Mouse (Mus musculus): ENCODE results near the gene Pkd1l2. TPM values are rescaled to one million over a fixed set of nuclear protein-coding genes. Genes with fewer than 3 reads are reported as not detected.

The Pkd1l2 gene
- 0.18 TPM in 1 of 2 replicates, not detected in the other for polyA plus RNA-seq (2014; fragmentation: Nextera tagmentation; extraction: Ambion mirVana)

DNA sequence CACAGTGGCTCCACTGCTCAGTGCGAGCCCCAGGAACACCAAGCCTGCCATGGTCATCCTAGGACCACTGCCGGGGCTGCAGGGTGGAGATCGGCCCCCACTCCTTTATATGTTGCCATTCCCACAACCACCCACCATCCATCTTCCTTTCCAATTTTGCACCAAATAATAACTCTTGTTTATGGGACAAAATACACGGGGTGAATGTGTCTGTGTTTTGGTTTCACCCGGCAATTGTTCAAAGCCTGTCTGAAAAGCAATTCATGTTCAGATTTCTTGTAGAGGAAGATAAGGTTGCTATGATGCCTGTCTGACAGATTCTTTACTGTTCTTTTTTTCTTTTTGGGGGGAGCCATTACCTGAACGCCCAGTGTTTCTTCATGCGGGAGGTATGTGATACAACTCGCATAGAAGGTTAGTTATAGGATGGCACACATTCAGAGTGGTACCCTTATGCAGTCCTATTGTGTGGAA is at the start of gene Pkd1l2:
Gene Pkd1l2 (minus strand): TSS at position 51 of the 474 bp plus-strand sequence.
- no peak for TF ChIP-seq CTCF (IDR thresholded peaks at IDR 0.05; ENCODE audit: low read depth)
- no peaks in the 10 kb centered on the region for H3K9me3 ChIP-seq (ENCODE audit: low read depth, low read length)
- DNase-seq, result no peak
- no peaks in the 10 kb centered on the region for H3K27me3 ChIP-seq (ENCODE audit: insufficient read depth, low read length)
- no peak within 1 kb of the TSS for H3K4me2 ChIP-seq
- no peaks in the 10 kb centered on the region for H3K36me3 ChIP-seq (ENCODE audit: insufficient read depth)
- no peak within 1 kb of the TSS for H3K9ac ChIP-seq
- H3K4me3 ChIP-seq (ENCODE audit: low read depth, low read length), result no peak within 1 kb of the TSS
- ATAC-seq (ENCODE audit: insufficient read depth), result no peak
- 67% methylated on average over 8 of the region's 8 CpGs for WGBS
- 0 out of 2 replicates have a peak, but pooled peaks cover 7% of the 10 kb centered on the region for H3K4me1 ChIP-seq (ENCODE audit: insufficient read depth)
- no peak within 1 kb of the TSS; the same call in 1 of the 2 replicates for H3K27ac ChIP-seq (ENCODE audit: low read depth)

GRCm38 (mm10) chr8:117127063-117127462 is 44.8 kb upstream of the Pkd1l2 start:
- Histone ChIP-seq H3K36me3 (ENCODE audit: insufficient read depth) (no peaks in the 10 kb centered on the region), H3K4me1 (ENCODE audit: insufficient read depth) (0 out of 2 replicates have a peak, but pooled peaks cover 4% of the 10 kb centered on the region), H3K27ac (ENCODE audit: low read depth) (no peak overlapping the region), H3K4me3 (ENCODE audit: low read depth, low read length) (no peak overlapping the region), H3K9me3 (ENCODE audit: low read depth, low read length) (no peaks in the 10 kb centered on the region), H3K9ac (no peak overlapping the region), H3K27me3 (ENCODE audit: insufficient read depth, low read length) (no peaks in the 10 kb centered on the region), H3K4me2 (no peak overlapping the region)
- 0 out of 2 replicates have a peak, but pooled peaks have one; percentile 8 for TF ChIP-seq CTCF (IDR thresholded peaks at IDR 0.05; ENCODE audit: low read depth)
- DNase-seq (no peak), ATAC-seq (ENCODE audit: insufficient read depth) (no peak)
- 81% methylated on average over 8 of the region's 8 CpGs for WGBS

DNA sequence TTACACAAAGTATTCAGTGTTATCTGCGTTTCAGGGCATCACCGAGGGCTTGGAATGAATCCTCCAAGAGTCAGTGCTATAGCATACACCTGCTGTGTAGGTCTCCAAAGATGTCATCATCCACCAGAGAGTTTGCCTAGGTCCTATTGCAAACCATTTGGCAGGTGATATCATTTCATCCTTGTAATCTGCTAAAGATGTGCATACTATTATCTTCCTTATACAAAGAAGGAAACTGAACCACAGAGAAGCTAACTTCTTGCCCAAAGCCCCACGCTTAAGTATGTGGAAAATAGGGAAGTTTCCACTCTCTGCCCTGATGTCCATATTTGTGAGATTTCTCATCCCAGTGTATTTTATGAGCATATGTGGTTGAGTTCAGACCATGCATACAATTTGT is 44.2 kb upstream of the Pkd1l2 start:
- Histone ChIP-seq H3K4me2 (no peak overlapping the region), H3K27ac (ENCODE audit: low read depth) (no peak overlapping the region), H3K36me3 (ENCODE audit: insufficient read depth) (no peaks in the 10 kb centered on the region), H3K4me1 (ENCODE audit: insufficient read depth) (0 out of 2 replicates have a peak, but pooled peaks cover 4% of the 10 kb centered on the region), H3K27me3 (ENCODE audit: insufficient read depth, low read length) (no peaks in the 10 kb centered on the region), H3K9ac (no peak overlapping the region), H3K9me3 (ENCODE audit: low read depth, low read length) (no peaks in the 10 kb centered on the region), H3K4me3 (ENCODE audit: low read depth, low read length) (no peak overlapping the region)
- 95% methylated on average over 3 of the region's 3 CpGs for WGBS
- DNase-seq (no peak), ATAC-seq (ENCODE audit: insufficient read depth) (no peak)
- no peak for TF ChIP-seq CTCF (IDR thresholded peaks at IDR 0.05; ENCODE audit: low read depth)

GRCm38 (mm10) chr8:117125854-117126253 is 43.6 kb upstream of the Pkd1l2 start:
- Histone ChIP-seq H3K36me3 (ENCODE audit: insufficient read depth) (no peaks in the 10 kb centered on the region), H3K4me3 (ENCODE audit: low read depth, low read length) (no peak overlapping the region), H3K9me3 (ENCODE audit: low read depth, low read length) (no peaks in the 10 kb centered on the region), H3K9ac (no peak overlapping the region), H3K27me3 (ENCODE audit: insufficient read depth, low read length) (no peaks in the 10 kb centered on the region), H3K4me1 (ENCODE audit: insufficient read depth) (0 out of 2 replicates have a peak, but pooled peaks cover 4% of the 10 kb centered on the region), H3K27ac (ENCODE audit: low read depth) (no peak overlapping the region), H3K4me2 (no peak overlapping the region)
- 81% methylated on average over 3 of the region's 3 CpGs for WGBS
- no peak for TF ChIP-seq CTCF (IDR thresholded peaks at IDR 0.05; ENCODE audit: low read depth)
- DNase-seq, result no peak
- ATAC-seq (ENCODE audit: insufficient read depth), result no peak

GRCm38 (mm10) chr8:117123850-117124633 is 41.8 kb upstream of the Pkd1l2 start:
- H3K4me2 ChIP-seq, result no peak overlapping the region
- peak; percentile 19 for DNase-seq
- 61% methylated on average over 13 of the region's 13 CpGs for WGBS
- no peak overlapping the region for H3K4me3 ChIP-seq (ENCODE audit: low read depth, low read length)
- no peaks in the 10 kb centered on the region for H3K9me3 ChIP-seq (ENCODE audit: low read depth, low read length)
- H3K27me3 ChIP-seq (ENCODE audit: insufficient read depth, low read length), result no peaks in the 10 kb centered on the region
- no peak overlapping the region; the same call in 1 of the 2 replicates for H3K9ac ChIP-seq
- H3K27ac ChIP-seq (ENCODE audit: low read depth), result no peak overlapping the region
- peaks cover 4% of the 10 kb centered on the region; the same call in 1 of the 2 replicates for H3K4me1 ChIP-seq (ENCODE audit: insufficient read depth)
- no peaks in the 10 kb centered on the region for H3K36me3 ChIP-seq (ENCODE audit: insufficient read depth)
- 0 out of 2 replicates have a peak, but pooled peaks have one; percentile 37 for ATAC-seq (ENCODE audit: insufficient read depth)
- no peak for TF ChIP-seq CTCF (IDR thresholded peaks at IDR 0.05; ENCODE audit: low read depth)

DNA sequence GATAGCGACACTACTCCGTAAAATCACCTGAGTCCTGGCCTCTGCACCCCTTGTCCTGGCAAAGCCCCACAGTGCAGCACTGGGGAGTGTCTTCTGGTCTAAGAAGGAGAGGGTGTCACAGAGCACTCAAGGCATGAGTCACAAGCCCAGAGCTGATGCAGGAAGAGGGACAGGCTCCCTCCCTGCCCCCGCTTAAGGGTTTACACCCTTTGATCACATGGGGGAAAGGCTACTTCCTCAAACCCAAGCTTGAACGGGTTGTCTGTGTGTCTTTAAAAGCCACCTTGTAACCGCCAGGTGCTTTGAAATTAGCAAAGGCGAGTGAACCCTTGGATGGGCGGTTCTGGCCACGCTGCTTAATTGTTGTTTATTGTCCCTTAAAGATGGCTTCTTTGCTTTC is 39.0 kb upstream of the Pkd1l2 start:
- no peaks in the 10 kb centered on the region for H3K36me3 ChIP-seq (ENCODE audit: insufficient read depth)
- H3K9ac ChIP-seq, result no peak overlapping the region
- DNase-seq (no peak), ATAC-seq (ENCODE audit: insufficient read depth) (no peak)
- TF ChIP-seq CTCF (IDR thresholded peaks at IDR 0.05; ENCODE audit: low read depth), result no peak
- H3K4me1 ChIP-seq (ENCODE audit: insufficient read depth), result peaks cover 4% of the 10 kb centered on the region; the same call in 1 of the 2 replicates
- no peak overlapping the region for H3K27ac ChIP-seq (ENCODE audit: low read depth)
- H3K27me3 ChIP-seq (ENCODE audit: insufficient read depth, low read length), result no peaks in the 10 kb centered on the region
- no peak overlapping the region for H3K4me2 ChIP-seq
- H3K9me3 ChIP-seq (ENCODE audit: low read depth, low read length), result no peaks in the 10 kb centered on the region
- no peak overlapping the region for H3K4me3 ChIP-seq (ENCODE audit: low read depth, low read length)
- WGBS, result 73% methylated on average over 8 of the region's 8 CpGs

GRCm38 (mm10) chr8:117118409-117118808 is 36.2 kb upstream of the Pkd1l2 start:
- Histone ChIP-seq H3K4me2 (no peak overlapping the region), H3K27ac (ENCODE audit: low read depth) (no peak overlapping the region), H3K27me3 (ENCODE audit: insufficient read depth, low read length) (no peaks in the 10 kb centered on the region), H3K36me3 (ENCODE audit: insufficient read depth) (no peaks in the 10 kb centered on the region), H3K9me3 (ENCODE audit: low read depth, low read length) (no peaks in the 10 kb centered on the region), H3K4me1 (ENCODE audit: insufficient read depth) (no peaks in the 10 kb centered on the region; the same call in 1 of the 2 replicates), H3K4me3 (ENCODE audit: low read depth, low read length) (no peak overlapping the region), H3K9ac (no peak overlapping the region)
- no peak for TF ChIP-seq CTCF (IDR thresholded peaks at IDR 0.05; ENCODE audit: low read depth)
- ATAC-seq (ENCODE audit: insufficient read depth) (no peak), DNase-seq (no peak)
- 79% methylated on average over 9 of the region's 9 CpGs for WGBS

Data from lung, embryonic 14.5 days (tissue).